ENCODE assay signal across 13 mouse cellular contexts in genomic region chr15:32749971-32750370, GRCm38 (mm10).
"Had no signal": no experiment of that assay in that cellular context is flagged by ENCODE, and none has a peak within 500 bp of the region (broad histone marks: within the 10 kb centered on the region; RNA-seq: fewer than 3 reads in every experiment).

No protein-coding gene starts in this region.

- H3K27ac ChIP-seq: kidney, embryonic 15.5 days; limb, embryonic 12.5 days; liver, embryonic 13.5 days; midbrain, embryonic 13.5 days; neural tube, embryonic 15.5 days; stomach, postnatal 0 days had no signal

- H3K36me3 ChIP-seq: kidney, embryonic 15.5 days; limb, embryonic 12.5 days; liver, embryonic 13.5 days; midbrain, embryonic 13.5 days; neural tube, embryonic 15.5 days had no signal

- H3K4me1 ChIP-seq: kidney, embryonic 15.5 days; limb, embryonic 12.5 days; liver, embryonic 13.5 days; midbrain, embryonic 13.5 days; neural tube, embryonic 15.5 days had no signal

- H3K9me3 ChIP-seq: kidney, embryonic 15.5 days; limb, embryonic 12.5 days; liver, embryonic 13.5 days; midbrain, embryonic 13.5 days; neural tube, embryonic 15.5 days had no signal

- H3K27me3 ChIP-seq: kidney, embryonic 15.5 days; liver, embryonic 13.5 days; midbrain, embryonic 13.5 days; neural tube, embryonic 15.5 days had no signal

- H3K9ac ChIP-seq: kidney, embryonic 15.5 days; limb, embryonic 12.5 days; liver, embryonic 13.5 days; liver, postnatal 0 days; midbrain, embryonic 13.5 days; neural tube, embryonic 15.5 days had no signal

- ATAC-seq: intestine, embryonic 16.5 days; liver, postnatal 0 days; midbrain, embryonic 13.5 days had no signal

- H3K4me3 ChIP-seq: kidney, embryonic 15.5 days; limb, embryonic 12.5 days; liver, embryonic 13.5 days; midbrain, embryonic 13.5 days; myocyte; neural tube, embryonic 15.5 days had no signal

- H3K4me2 ChIP-seq: kidney, embryonic 15.5 days; limb, embryonic 12.5 days; liver, embryonic 13.5 days; midbrain, embryonic 13.5 days; neural tube, embryonic 15.5 days had no signal

- DNase-seq: kidney, adult 2 months; kidney, postnatal 36 days; liver; liver, embryonic 13.5 days; liver, postnatal 0 days; thymus, postnatal 14 days had no signal
